Mouse (Mus musculus) layer of hippocampus, adult 2 months (tissue): ENCODE data around the gene Arhgef15. TPM values are rescaled to one million over a fixed set of nuclear protein-coding genes. Genes with fewer than 3 reads are reported as not detected.

Source experiments
- DNase-seq, 2 experiments: peaks; one replicate each; pipeline ENCODE4 v3.0.0; 2022; ENCODE audit warnings: low spot score in 2 of 2
- H3K27ac ChIP-seq: fragments of 200-600 bp; 2 replicates; pipeline ENCODE4 v1.8.1; 2022
- H3K4me3 ChIP-seq: fragments of 200-600 bp; 2 replicates; pipeline ENCODE4 v1.8.1; 2022; ENCODE audit warnings: mild to moderate bottlenecking
- CTCF ChIP-seq: fragments of 200-600 bp; conservative IDR thresholded peaks from 2 replicates; pipeline ENCODE4 v1.8.1; 2022; ENCODE audit warnings: antibody characterized with exemption, mild to moderate bottlenecking, moderate library complexity
- total RNA-seq, 2 experiments: library from RNA; stranded (reverse); gene quantifications; 2 replicates each; pipeline ENCODE4 v1.2.3; 2021

Arhgef15 gene
- total RNA-seq, 2 experiments from 2014 or later = 9.5 to 9.7 TPM

GRCm38 (mm10) chr11:68904375-68905137 lies 52.7 kb downstream of the Arhgef15 start:
- Histone ChIP-seq H3K27ac (no peak overlapping the region), H3K4me3 (no peak overlapping the region)
- peak; percentile 68 to 78 for DNase-seq
- TF ChIP-seq CTCF = peak; percentile 93

GRCm38 (mm10) chr11:68903775-68904174 lies 53.5 kb downstream of the Arhgef15 start:
- Histone ChIP-seq H3K27ac (no peak overlapping the region), H3K4me3 (no peak overlapping the region)
- TF ChIP-seq CTCF = no peak
- no peak for DNase-seq

GRCm38 (mm10) chr11:68902823-68903222 lies 54.5 kb downstream of the Arhgef15 start:
- Histone ChIP-seq H3K4me3 (peak overlapping the region; percentile 79), H3K27ac (no peak overlapping the region)
- TF ChIP-seq CTCF = no peak
- DNase-seq = no peak

GRCm38 (mm10) chr11:68902367-68902766 lies 54.9 kb downstream of the Arhgef15 start:
- H3K27ac ChIP-seq = peak overlapping the region; percentile 97; the same call in 1 of the 2 replicates
- no peak for DNase-seq
- H3K4me3 ChIP-seq = peak overlapping the region; percentile 79
- TF ChIP-seq CTCF = no peak

GRCm38 (mm10) chr11:68902047-68902364 lies 55.3 kb downstream of the Arhgef15 start:
- TF ChIP-seq CTCF = no peak
- Histone ChIP-seq H3K27ac (peak overlapping the region; percentile 97), H3K4me3 (peak overlapping the region; percentile 79)
- DNase-seq = no peak

- TF ChIP-seq CTCF = peak; percentile 100; the same call in 1 of the 2 replicates
- H3K27ac ChIP-seq = peak within 1 kb of the TSS; percentile 97
- DNase-seq = peak; percentile 97 to 99
- peak within 1 kb of the TSS; percentile 79 for H3K4me3 ChIP-seq
Observed at GRCm38 (mm10) chr11:68901351-68902046, 55.8 kb downstream of the Arhgef15 start, which contains the start of gene Rpl26. Gene Rpl26, plus strand, starts transcription at chr11:68901583.

- DNase-seq = peak in 1 of 2 experiments; percentile 6
- peak overlapping the region; percentile 97 for H3K27ac ChIP-seq
- no peak for TF ChIP-seq CTCF
- peak overlapping the region; percentile 79 for H3K4me3 ChIP-seq
Observed at GRCm38 (mm10) chr11:68900519-68901350, 56.5 kb downstream of the Arhgef15 start.

GRCm38 (mm10) chr11:68899815-68900214 lies 57.5 kb downstream of the Arhgef15 start:
- H3K27ac ChIP-seq = no peak overlapping the region
- no peak for TF ChIP-seq CTCF
- H3K4me3 ChIP-seq = no peak overlapping the region
- no peak for DNase-seq

GRCm38 (mm10) chr11:68898790-68899189 lies 58.5 kb downstream of the Arhgef15 start:
- no peak overlapping the region for H3K27ac ChIP-seq
- no peak for TF ChIP-seq CTCF
- no peak overlapping the region for H3K4me3 ChIP-seq
- no peak for DNase-seq

GRCm38 (mm10) chr11:68897838-68898237 lies 59.4 kb downstream of the Arhgef15 start:
- DNase-seq = no peak
- no peak overlapping the region for H3K27ac ChIP-seq
- TF ChIP-seq CTCF = no peak
- H3K4me3 ChIP-seq = no peak overlapping the region

- no peak for DNase-seq
- TF ChIP-seq CTCF = peak; percentile 85
Observed at GRCm38 (mm10) chr11:68897120-68897519, 60.2 kb downstream of the Arhgef15 start.

GRCm38 (mm10) chr11:68896247-68896646 lies 61.0 kb downstream of the Arhgef15 start:
- Histone ChIP-seq H3K4me3 (no peak overlapping the region), H3K27ac (no peak overlapping the region)
- no peak for TF ChIP-seq CTCF
- DNase-seq = no peak

More at GRCm38 (mm10) chr11:68897120-68897519, 60.2 kb downstream of the Arhgef15 start:
- H3K27ac ChIP-seq = no peak overlapping the region
- no peak overlapping the region for H3K4me3 ChIP-seq
